Mouse (Mus musculus): Measurements from ENCODE around the gene Ass1. TPM values are rescaled to one million over a fixed set of nuclear protein-coding genes. Genes with fewer than 3 reads are reported as not detected.

Ass1 gene
- polyA plus RNA-seq, 1 experiment, result not detected

- no peak for TF ChIP-seq GATA1 (IDR thresholded peaks at IDR 0.05; ENCODE audit: low read length)
Observed at GRCm38 (mm10) chr2:31496141-31496540, 26.1 kb downstream of the Ass1 start.

GRCm38 (mm10) chr2:31497113-31497512, 27.1 kb downstream of the Ass1 start:
- TF ChIP-seq GATA1 (IDR thresholded peaks at IDR 0.05; ENCODE audit: low read length), result no peak

GRCm38 (mm10) chr2:31497635-31498034, 27.6 kb downstream of the Ass1 start:
- no peak for TF ChIP-seq GATA1 (IDR thresholded peaks at IDR 0.05; ENCODE audit: low read length)

GRCm38 (mm10) chr2:31499327-31500291, 29.6 kb downstream of the Ass1 start:
- TF ChIP-seq GATA1 (IDR thresholded peaks at IDR 0.05; ENCODE audit: low read length), result no peak

GRCm38 (mm10) chr2:31500292-31501204, 30.5 kb downstream of the Ass1 start:
- TF ChIP-seq GATA1 (IDR thresholded peaks at IDR 0.05; ENCODE audit: low read length), result no peak

GRCm38 (mm10) chr2:31501448-31502130, 31.6 kb downstream of the Ass1 start:
- no peak for TF ChIP-seq GATA1 (IDR thresholded peaks at IDR 0.05; ENCODE audit: low read length)

- TF ChIP-seq GATA1 (IDR thresholded peaks at IDR 0.05; ENCODE audit: low read length), result no peak
Observed at GRCm38 (mm10) chr2:31502616-31503522, 32.9 kb downstream of the Ass1 start.

GRCm38 (mm10) chr2:31505472-31505871, 35.5 kb downstream of the Ass1 start:
- no peak for TF ChIP-seq GATA1 (IDR thresholded peaks at IDR 0.05; ENCODE audit: low read length)

- no peak for TF ChIP-seq GATA1 (IDR thresholded peaks at IDR 0.05; ENCODE audit: low read length)
Observed at GRCm38 (mm10) chr2:31508851-31509250, 38.8 kb downstream of the Ass1 start.

- no peak for TF ChIP-seq GATA1 (IDR thresholded peaks at IDR 0.05; ENCODE audit: low read length)
Observed at GRCm38 (mm10) chr2:31511316-31511715, 41.3 kb downstream of the Ass1 start.

GRCm38 (mm10) chr2:31516557-31516956, 46.5 kb downstream of the Ass1 start:
- TF ChIP-seq GATA1 (IDR thresholded peaks at IDR 0.05; ENCODE audit: low read length), result no peak

GRCm38 (mm10) chr2:31521800-31522335, 51.9 kb downstream of the Ass1 start:
- no peak for TF ChIP-seq GATA1 (IDR thresholded peaks at IDR 0.05; ENCODE audit: low read length)

- TF ChIP-seq GATA1 (IDR thresholded peaks at IDR 0.05; ENCODE audit: low read length), result no peak
Observed at GRCm38 (mm10) chr2:31524641-31525040, 54.6 kb downstream of the Ass1 start.

- no peak for TF ChIP-seq GATA1 (IDR thresholded peaks at IDR 0.05; ENCODE audit: low read length)
Observed at GRCm38 (mm10) chr2:31525778-31526177, 55.8 kb downstream of the Ass1 start.
